Mouse (Mus musculus) neural tube, embryonic 15.5 days (tissue): ENCODE results near the gene Sde2. TPM values are rescaled to one million over a fixed set of nuclear protein-coding genes. Genes with fewer than 3 reads are reported as not detected.
A peak's percentile ranks its signal among the peaks of the same experiment; 100 is the strongest.

Source experiments
- ATAC-seq: fragments of 200-750 bp; cut with Nextera tagmentation; 2 replicates; pipeline ENCODE4 v1.8.0; 2017; ENCODE audit warnings: mild to moderate bottlenecking, moderate TSS enrichment, moderate library complexity; ENCODE audit not compliant: low FRiP score
- H3K27ac ChIP-seq: fragments of 300-500 bp; sonication (generic); replicated peaks from 2 replicates; pipeline ENCODE4 v1.5.1; 2015; ENCODE audit warnings: mild to moderate bottlenecking, inconsistent platforms
- H3K27me3 ChIP-seq: fragments of 300-500 bp; sonication (generic); replicated peaks from 2 replicates; pipeline ENCODE4 v1.6.1; 2015; ENCODE audit warnings: inconsistent platforms
- H3K36me3 ChIP-seq: fragments of 300-500 bp; sonication (generic); 2 replicates; pipeline ENCODE4 v1.6.1; 2015; ENCODE audit warnings: inconsistent platforms
- H3K4me1 ChIP-seq: fragments of 300-500 bp; sonication (generic); 2 replicates; pipeline ENCODE4 v1.6.1; 2015; ENCODE audit warnings: inconsistent platforms
- H3K4me2 ChIP-seq: fragments of 300-500 bp; sonication (generic); 2 replicates; pipeline ENCODE4 v1.6.1; 2015; ENCODE audit warnings: inconsistent platforms, mild to moderate bottlenecking, moderate library complexity
- H3K4me3 ChIP-seq: fragments of 300-500 bp; sonication (generic); replicated peaks from 2 replicates; pipeline ENCODE4 v1.5.1; 2015; ENCODE audit warnings: mild to moderate bottlenecking, inconsistent platforms
- H3K9ac ChIP-seq: fragments of 300-500 bp; sonication (generic); replicated peaks from 2 replicates; pipeline ENCODE4 v1.6.1; 2015; ENCODE audit warnings: mild to moderate bottlenecking, inconsistent platforms
- H3K9me3 ChIP-seq: fragments of 300-500 bp; sonication (generic); replicated peaks from 2 replicates; pipeline ENCODE4 v1.6.1; 2016; ENCODE audit warnings: inconsistent platforms
- WGBS: fragments of 180-500 bp; shearing (Covaris S2); methylation state at CpG from one replicate; pipeline ENCODE4 v1.1.7; 2015; ENCODE audit warnings: mixed read lengths; 5-methylcytosine and 5-hydroxymethylcytosine counted together
- polyA plus RNA-seq: library from polyadenylated mRNA; unstranded; fragments of >200 nt; fragmentation: Nextera tagmentation; extraction: Ambion mirVana; gene quantifications from 2 replicates; pipeline ENCODE4 v1.2.1, GENCODE M21; 2015

Gene Sde2
- polyA plus RNA-seq, 1 experiment from 2014 or later: 28.0 TPM

- no peaks in the 10 kb centered on the region for H3K27me3 ChIP-seq
- no peak overlapping the region for H3K27ac ChIP-seq
- no peaks in the 10 kb centered on the region for H3K9me3 ChIP-seq
- H3K4me2 ChIP-seq: no peak overlapping the region
- no peak overlapping the region for H3K4me3 ChIP-seq
- no peak for ATAC-seq
- WGBS: 72% methylated on average over 13 of the region's 13 CpGs
- peaks cover 34% of the 10 kb centered on the region for H3K36me3 ChIP-seq
- H3K4me1 ChIP-seq: no peaks in the 10 kb centered on the region
- no peak overlapping the region for H3K9ac ChIP-seq
Observed at GRCm38 (mm10) chr1:180870122-180870650, 19.3 kb downstream of the Sde2 start.

GRCm38 (mm10) chr1:180873861-180874484 is 23.0 kb downstream of the Sde2 start:
- 21% methylated on average over 9 of the region's 9 CpGs for WGBS
- no peak overlapping the region for H3K27ac ChIP-seq
- H3K27me3 ChIP-seq: no peaks in the 10 kb centered on the region
- no peaks in the 10 kb centered on the region; the same call in 1 of the 2 replicates for H3K36me3 ChIP-seq
- no peak overlapping the region for H3K4me2 ChIP-seq
- ATAC-seq: no peak
- no peak overlapping the region for H3K4me3 ChIP-seq
- H3K9ac ChIP-seq: no peak overlapping the region
- H3K4me1 ChIP-seq: no peaks in the 10 kb centered on the region
- no peaks in the 10 kb centered on the region for H3K9me3 ChIP-seq

- Histone ChIP-seq H3K9me3 (no peaks in the 10 kb centered on the region), H3K4me2 (no peak overlapping the region), H3K4me1 (no peaks in the 10 kb centered on the region), H3K27ac (no peak overlapping the region), H3K36me3 (no peaks in the 10 kb centered on the region), H3K9ac (no peak overlapping the region), H3K27me3 (no peaks in the 10 kb centered on the region), H3K4me3 (no peak overlapping the region)
- no peak for ATAC-seq
- 77% methylated on average over 2 of the region's 2 CpGs for WGBS
Observed at GRCm38 (mm10) chr1:180874615-180875014, 23.7 kb downstream of the Sde2 start.

GRCm38 (mm10) chr1:180875126-180875525 is 24.2 kb downstream of the Sde2 start:
- no peaks in the 10 kb centered on the region for H3K36me3 ChIP-seq

GRCm38 (mm10) chr1:180877466-180877865 is 26.5 kb downstream of the Sde2 start:
- ATAC-seq: no peak
- WGBS: 70% methylated on average over 4 of the region's 4 CpGs
- H3K9ac ChIP-seq: no peak overlapping the region
- H3K4me1 ChIP-seq: no peaks in the 10 kb centered on the region
- no peaks in the 10 kb centered on the region for H3K36me3 ChIP-seq
- H3K27ac ChIP-seq: no peak overlapping the region
- H3K27me3 ChIP-seq: no peaks in the 10 kb centered on the region
- H3K9me3 ChIP-seq: no peaks in the 10 kb centered on the region
- no peak overlapping the region for H3K4me2 ChIP-seq
- no peak overlapping the region for H3K4me3 ChIP-seq

More at GRCm38 (mm10) chr1:180875126-180875525, 24.2 kb downstream of the Sde2 start:
- Histone ChIP-seq H3K4me2 (no peak overlapping the region), H3K4me3 (no peak overlapping the region), H3K27me3 (no peaks in the 10 kb centered on the region), H3K27ac (no peak overlapping the region), H3K4me1 (no peaks in the 10 kb centered on the region), H3K9me3 (no peaks in the 10 kb centered on the region), H3K9ac (no peak overlapping the region)
- 89% methylated on average over 9 of the region's 9 CpGs for whole genome bisulfite sequencing
- no peak for ATAC-seq

- Histone ChIP-seq H3K9ac (no peak overlapping the region), H3K4me3 (no peak overlapping the region), H3K27ac (no peak overlapping the region), H3K27me3 (no peaks in the 10 kb centered on the region), H3K4me1 (peaks cover 4% of the 10 kb centered on the region; the same call in 1 of the 2 replicates), H3K36me3 (no peaks in the 10 kb centered on the region), H3K9me3 (no peaks in the 10 kb centered on the region), H3K4me2 (no peak overlapping the region)
- ATAC-seq: no peak
- WGBS: 83% methylated on average over 3 of the region's 3 CpGs
Observed at GRCm38 (mm10) chr1:180881768-180882167, 30.8 kb downstream of the Sde2 start.

GRCm38 (mm10) chr1:180883731-180884130 is 32.8 kb downstream of the Sde2 start:
- Histone ChIP-seq H3K4me3 (no peak overlapping the region), H3K27ac (no peak overlapping the region), H3K4me1 (peaks cover 7% of the 10 kb centered on the region), H3K9me3 (no peaks in the 10 kb centered on the region), H3K36me3 (no peaks in the 10 kb centered on the region), H3K4me2 (no peak overlapping the region), H3K27me3 (no peaks in the 10 kb centered on the region), H3K9ac (no peak overlapping the region)
- 21% methylated on average over 7 of the region's 7 CpGs for WGBS
- no peak for ATAC-seq

- WGBS: 78% methylated on average over 9 of the region's 9 CpGs
- H3K27me3 ChIP-seq: no peaks in the 10 kb centered on the region
- H3K9me3 ChIP-seq: no peaks in the 10 kb centered on the region
- no peak overlapping the region for H3K4me2 ChIP-seq
- H3K9ac ChIP-seq: no peak overlapping the region
- no peak overlapping the region for H3K27ac ChIP-seq
- H3K4me3 ChIP-seq: no peak overlapping the region
- no peak for ATAC-seq
- H3K4me1 ChIP-seq: peaks cover 11% of the 10 kb centered on the region
- no peaks in the 10 kb centered on the region for H3K36me3 ChIP-seq
Observed at GRCm38 (mm10) chr1:180884484-180884883, 33.6 kb downstream of the Sde2 start.

GRCm38 (mm10) chr1:180888556-180889042 is 37.7 kb downstream of the Sde2 start:
- no peak overlapping the region for H3K4me3 ChIP-seq
- H3K27ac ChIP-seq: no peak overlapping the region
- H3K9ac ChIP-seq: no peak overlapping the region
- ATAC-seq: no peak
- no peaks in the 10 kb centered on the region for H3K36me3 ChIP-seq
- 2% methylated on average over 13 of the region's 13 CpGs for WGBS
- H3K9me3 ChIP-seq: no peaks in the 10 kb centered on the region
- peaks cover 10% of the 10 kb centered on the region for H3K27me3 ChIP-seq
- peak overlapping the region; percentile 20 for H3K4me2 ChIP-seq
- peaks cover 11% of the 10 kb centered on the region for H3K4me1 ChIP-seq

GRCm38 (mm10) chr1:180889172-180889571 is 38.2 kb downstream of the Sde2 start:
- Histone ChIP-seq H3K27ac (no peak overlapping the region), H3K36me3 (no peaks in the 10 kb centered on the region), H3K4me1 (peaks cover 8% of the 10 kb centered on the region), H3K4me2 (no peak overlapping the region), H3K9me3 (no peaks in the 10 kb centered on the region), H3K9ac (no peak overlapping the region), H3K27me3 (peaks cover 15% of the 10 kb centered on the region), H3K4me3 (no peak overlapping the region)
- WGBS: 42% methylated on average over 7 of the region's 7 CpGs
- no peak for ATAC-seq

- WGBS: 50% methylated on average over 6 of the region's 6 CpGs
- H3K4me3 ChIP-seq: no peak overlapping the region
- H3K4me1 ChIP-seq: peaks cover 11% of the 10 kb centered on the region
- H3K4me2 ChIP-seq: no peak overlapping the region
- H3K36me3 ChIP-seq: no peaks in the 10 kb centered on the region
- H3K9ac ChIP-seq: no peak overlapping the region
- no peak for ATAC-seq
- no peak overlapping the region for H3K27ac ChIP-seq
- H3K9me3 ChIP-seq: no peaks in the 10 kb centered on the region
- peaks cover 21% of the 10 kb centered on the region for H3K27me3 ChIP-seq
Observed at GRCm38 (mm10) chr1:180889841-180890240, 38.9 kb downstream of the Sde2 start.

GRCm38 (mm10) chr1:180892808-180893207 is 41.9 kb downstream of the Sde2 start, which contains the start of gene Lefty2:
TSS of gene Lefty2 (plus strand) at chr1:180893108.
- H3K9me3 ChIP-seq: no peaks in the 10 kb centered on the region
- no peaks in the 10 kb centered on the region for H3K36me3 ChIP-seq
- 68% methylated on average over 10 of the region's 10 CpGs for WGBS
- H3K9ac ChIP-seq: no peak within 1 kb of the TSS
- no peak within 1 kb of the TSS for H3K4me3 ChIP-seq
- H3K4me2 ChIP-seq: peak within 1 kb of the TSS; percentile 48
- H3K4me1 ChIP-seq: peaks cover 11% of the 10 kb centered on the region
- peaks cover 31% of the 10 kb centered on the region for H3K27me3 ChIP-seq
- ATAC-seq: no peak
- H3K27ac ChIP-seq: no peak within 1 kb of the TSS
